Mouse (Mus musculus) CH12.LX (cell line): ENCODE data around the gene Cops3. TPM values are rescaled to one million over a fixed set of nuclear protein-coding genes. Genes with fewer than 3 reads are reported as not detected.

Source experiments
- DNase-seq: peaks from one replicate; pipeline ENCODE4 v3.0.0-alpha.2; 2013; ENCODE audit errors: extremely low read depth
- H3K27ac ChIP-seq: 2 replicates; pipeline ENCODE4 v1.5.1; 2012; ENCODE audit warnings: low read depth, mild to moderate bottlenecking, control low read depth, moderate library complexity; ENCODE audit not compliant: insufficient read depth
- H3K27me3 ChIP-seq: replicated peaks from 2 replicates; pipeline ENCODE3; 2012; ENCODE audit warnings: inconsistent platforms
- H3K36me3 ChIP-seq, 2 experiments: replicated peaks in 1 of 2; 2 replicates each; pipeline versions ENCODE3 to v1.6.1; 2012; ENCODE audit warnings: inconsistent platforms in 1 of 2, low read length in 1 of 2, mild to moderate bottlenecking in 1 of 2, mixed read lengths in 1 of 2, moderate library complexity in 1 of 2; ENCODE audit not compliant: control insufficient read depth in 1 of 2, insufficient read depth in 1 of 2
- H3K4me1 ChIP-seq, 2 experiments: 2 replicates each; pipeline ENCODE4 v1.6.1; 2012; ENCODE audit warnings: inconsistent platforms in 1 of 2, moderate library complexity in 1 of 2; ENCODE audit not compliant: insufficient read depth in 2 of 2, control insufficient read depth in 1 of 2
- H3K4me2 ChIP-seq: 2 replicates; pipeline ENCODE4 v1.6.1; 2012; ENCODE audit warnings: low read depth, mild to moderate bottlenecking, control low read depth; ENCODE audit not compliant: poor library complexity, insufficient read depth, severe bottlenecking
- H3K4me3 ChIP-seq, 3 experiments: fragments of 150-350 bp in 1 of 3; sonication (generic) in 1 of 3; replicated peaks in 1 of 3; 2 replicates each; pipeline versions ENCODE3 to v1.5.1; 2011 to 2012; ENCODE audit warnings: low read depth in 2 of 3, low read length in 2 of 3, mild to moderate bottlenecking in 2 of 3, moderate library complexity in 2 of 3, control low read depth in 1 of 3, improper control_type of control experiment in 1 of 3, inconsistent platforms in 1 of 3, mixed read lengths in 1 of 3; ENCODE audit not compliant: poor library complexity in 1 of 3
- H3K79me2 ChIP-seq: replicated peaks from 2 replicates; pipeline ENCODE4 v1.6.1; 2012; ENCODE audit warnings: mild to moderate bottlenecking, moderate library complexity; ENCODE audit not compliant: control insufficient read depth, poor library complexity, insufficient read depth, severe bottlenecking; ENCODE audit errors: extremely low read depth
- H3K9ac ChIP-seq: 2 replicates; pipeline ENCODE4 v1.6.1; 2012; ENCODE audit warnings: low read depth, mild to moderate bottlenecking, control low read depth, moderate library complexity; ENCODE audit not compliant: insufficient read depth
- H3K9me3 ChIP-seq: replicated peaks from 2 replicates; pipeline ENCODE3; 2012; ENCODE audit warnings: low read length, inconsistent platforms, mixed read lengths
- CHD1 ChIP-seq: IDR thresholded peaks from 2 replicates; pipeline ENCODE4 v1.6.1; 2012; ENCODE audit warnings: low read depth, low read length, improper control_type of control experiment, inconsistent platforms
- CTCF ChIP-seq, 2 experiments: IDR thresholded peaks in 1 of 2; conservative IDR thresholded peaks in 1 of 2; 2 replicates each; pipeline ENCODE4 v1.5.1; 2011 to 2012; ENCODE audit warnings: low read depth in 2 of 2, low read length in 2 of 2, improper control_type of control experiment in 1 of 2, inconsistent platforms in 1 of 2, mild to moderate bottlenecking in 1 of 2, moderate library complexity in 1 of 2
- EP300 ChIP-seq: IDR thresholded peaks from 2 replicates; pipeline ENCODE4 v1.6.1; 2011; ENCODE audit warnings: low read length, improper control_type of control experiment
- HCFC1 ChIP-seq: IDR thresholded peaks from 2 replicates; pipeline ENCODE4 v1.6.1; 2012; ENCODE audit warnings: low read depth, mild to moderate bottlenecking, inconsistent platforms, low read length, improper control_type of control experiment
- JUND ChIP-seq: conservative IDR thresholded peaks from 2 replicates; pipeline ENCODE4 v1.6.1; 2011; ENCODE audit warnings: low read depth, low read length, improper control_type of control experiment
- KAT2A ChIP-seq: IDR thresholded peaks from 2 replicates; pipeline ENCODE4 v1.6.1; 2012; ENCODE audit warnings: low read length, improper control_type of control experiment, inconsistent platforms; ENCODE audit not compliant: insufficient replicate concordance
- MAX ChIP-seq: IDR thresholded peaks from 2 replicates; pipeline ENCODE4 v1.6.1; 2011; ENCODE audit warnings: low read length, improper control_type of control experiment
- MXI1 ChIP-seq: IDR thresholded peaks from 2 replicates; pipeline ENCODE4 v1.6.1; 2011; ENCODE audit warnings: mild to moderate bottlenecking, low read depth, low read length, improper control_type of control experiment
- NELFE ChIP-seq: IDR thresholded peaks from 2 replicates; pipeline ENCODE4 v1.6.1; 2011; ENCODE audit warnings: low read depth, low read length, improper control_type of control experiment
- NRF1 ChIP-seq: IDR thresholded peaks from 2 replicates; pipeline ENCODE4 v1.6.1; 2014; ENCODE audit warnings: low read depth, mild to moderate bottlenecking, inconsistent platforms, low read length, improper control_type of control experiment, moderate library complexity
- PAX5 ChIP-seq: IDR thresholded peaks from 2 replicates; pipeline ENCODE4 v1.6.1; 2012; ENCODE audit warnings: low read length, inconsistent platforms, mixed read lengths
- RAD21 ChIP-seq: IDR thresholded peaks from 2 replicates; pipeline ENCODE4 v1.6.1; 2011; ENCODE audit warnings: low read depth, mild to moderate bottlenecking, low read length, improper control_type of control experiment, moderate library complexity
- RCOR1 ChIP-seq: conservative IDR thresholded peaks from 2 replicates; pipeline ENCODE4 v1.6.1; 2012; ENCODE audit warnings: low read depth, mild to moderate bottlenecking, inconsistent platforms, low read length, improper control_type of control experiment
- SIN3A ChIP-seq: IDR thresholded peaks from 2 replicates; pipeline ENCODE4 v1.6.1; 2012; ENCODE audit warnings: low read length, improper control_type of control experiment, inconsistent platforms
- SMC3 ChIP-seq: IDR thresholded peaks from 2 replicates; pipeline ENCODE4 v1.6.1; 2011; ENCODE audit warnings: low read depth, low read length, improper control_type of control experiment
- TBP ChIP-seq: conservative IDR thresholded peaks from 2 replicates; pipeline ENCODE4 v1.6.1; 2011; ENCODE audit warnings: low read depth, low read length, improper control_type of control experiment
- TCF12 ChIP-seq: IDR thresholded peaks from 2 replicates; pipeline ENCODE4 v1.6.1; 2014; ENCODE audit warnings: low read depth, mild to moderate bottlenecking, inconsistent platforms, low read length, improper control_type of control experiment
- UBTF ChIP-seq: IDR thresholded peaks from 2 replicates; pipeline ENCODE4 v1.6.1; 2012; ENCODE audit warnings: low read depth, mild to moderate bottlenecking, inconsistent platforms, low read length, improper control_type of control experiment, moderate library complexity
- USF1 ChIP-seq: IDR thresholded peaks from 2 replicates; pipeline ENCODE4 v1.6.1; 2014; ENCODE audit warnings: low read depth, mild to moderate bottlenecking, inconsistent platforms, low read length, improper control_type of control experiment
- ZKSCAN1 ChIP-seq: IDR thresholded peaks from 2 replicates; pipeline ENCODE4 v1.6.1; 2012; ENCODE audit warnings: low read depth, inconsistent platforms, low read length, improper control_type of control experiment, borderline replicate concordance
- ZNF384 ChIP-seq: IDR thresholded peaks from 2 replicates; pipeline ENCODE4 v1.6.1; 2012; ENCODE audit warnings: low read depth, low read length, improper control_type of control experiment, inconsistent platforms
- dilution Hi-C: fragments of 300-500 bp; cut with MboI; formaldehyde crosslinking; loops from 2 replicates; pipeline ENCODE4 v1.14.3; 2020; ENCODE audit warnings: low sequenced_read_pairs; ENCODE audit not compliant: extremely low pct_unique_long_range_greater_than_20kb, extremely low pct_ligation_motif_present
- in situ Hi-C: fragments of 300-500 bp; cut with MboI; formaldehyde crosslinking; loops from 3 replicates; pipeline ENCODE4 v1.14.3; 2019; ENCODE audit warnings: low sequenced_read_pairs, low pct_ligation_motif_present, low pct_unique_long_range_greater_than_20kb, mixed read lengths
- polyA plus RNA-seq: library from polyadenylated mRNA; unstranded; fragments of >175 nt; gene quantifications from 2 replicates; pipeline ENCODE4 v1.2.1, GENCODE M21; 2012; ENCODE audit warnings: low read depth; ENCODE audit not compliant: insufficient read length
- total RNA-seq, 2 experiments: library from RNA; depleted of rRNA; stranded (reverse); fragments of 300-350 nt in 1 of 2; fragments of >200 nt in 1 of 2; gene quantifications; 2 replicates each; pipeline ENCODE4 v1.2.3; 2012 to 2014

Gene Cops3
- total and polyA plus RNA-seq, 3 experiments, result 128 to 317 (median 267) TPM

DNA sequence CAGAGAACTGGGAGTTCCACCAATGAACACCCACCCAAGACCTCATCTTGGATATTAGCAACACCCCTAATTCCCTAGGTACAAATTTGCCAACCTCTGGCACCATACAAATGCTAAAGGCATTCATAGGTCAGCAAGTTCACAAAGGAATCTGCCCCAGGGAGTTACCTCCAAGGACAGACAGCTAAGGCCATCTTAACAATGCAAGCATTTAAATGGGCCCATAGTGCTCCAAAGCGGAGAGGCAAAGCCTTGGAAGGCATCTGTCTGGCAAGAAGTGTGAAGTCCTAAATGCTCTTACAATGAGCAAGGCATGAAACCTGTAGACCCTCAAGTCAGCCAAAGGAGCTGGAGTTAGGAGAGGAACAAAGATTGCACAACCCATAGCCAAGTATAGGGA is 25.3 kb downstream of the Cops3 start:
- Histone ChIP-seq H3K36me3 (peaks cover 37 to 46% of the 10 kb centered on the region in 2 experiments), H3K27ac (no peak overlapping the region), H3K79me2 (peaks cover 1% of the 10 kb centered on the region; the same call in 1 of the 2 replicates), H3K4me2 (no peak overlapping the region), H3K9ac (no peak overlapping the region), H3K4me3 (no peak overlapping the region), H3K4me1 (peaks cover 5 to 16% of the 10 kb centered on the region in 2 experiments; a peak in 3 of 4 replicates), H3K27me3 (no peaks in the 10 kb centered on the region), H3K9me3 (no peaks in the 10 kb centered on the region)
- in situ Hi-C loops, result no loop called here
- no peak for DNase-seq
- TF ChIP-seq ZKSCAN1 (no peak), HCFC1 (no peak), ZNF384 (no peak), NELFE (no peak), UBTF (no peak), RCOR1 (no peak), EP300 (no peak), MXI1 (no peak), SIN3A (no peak), RAD21 (no peak), TCF12 (no peak), MAX (no peak)
- dilution Hi-C loops, result no loop called here

GRCm38 (mm10) chr11:59813276-59813675 is 26.4 kb downstream of the Cops3 start:
- Histone ChIP-seq H3K9ac (no peak overlapping the region), H3K36me3 (peaks cover 26 to 35% of the 10 kb centered on the region in 2 experiments), H3K4me3 (no peak overlapping the region), H3K9me3 (no peaks in the 10 kb centered on the region), H3K4me1 (peaks cover 9 to 22% of the 10 kb centered on the region in 2 experiments), H3K4me2 (no peak overlapping the region), H3K27ac (no peak overlapping the region), H3K27me3 (no peaks in the 10 kb centered on the region), H3K79me2 (peaks cover 11% of the 10 kb centered on the region)
- in situ Hi-C loops, result no loop called here
- dilution Hi-C loops, result no loop called here
- no peak for TF ChIP-seq KAT2A
- no peak for TF ChIP-seq CHD1
- TF ChIP-seq MXI1, result no peak
- TF ChIP-seq TBP, result no peak
- TF ChIP-seq SMC3, result no peak
- no peak for TF ChIP-seq EP300
- no peak for TF ChIP-seq SIN3A
- TF ChIP-seq USF1, result no peak
- TF ChIP-seq NRF1, result no peak
- no peak for TF ChIP-seq CTCF (conservative IDR thresholded peaks at IDR 0.05 in 1 of 2, IDR thresholded peaks at IDR 0.05 in 1 of 2; ENCODE audit: low read depth in 2 of 2, low read length in 2 of 2)
- no peak for TF ChIP-seq JUND
- TF ChIP-seq NELFE, result no peak
- no peak for TF ChIP-seq MAX
- no peak for TF ChIP-seq HCFC1
- TF ChIP-seq PAX5, result no peak
- DNase-seq, result no peak
